Mouse (Mus musculus) embryonic fibroblast, embryonic 13.5 days (primary cell): Measurements from ENCODE around the gene Ankrd33.

ENCODE experiments used
- CTCF ChIP-seq: IDR thresholded peaks from 2 replicates; pipeline ENCODE4 v1.5.1; 2011; ENCODE audit warnings: mild to moderate bottlenecking, control low read depth, low read length, moderate library complexity, borderline replicate concordance; ENCODE audit not compliant: insufficient read depth
- POLR2A ChIP-seq: IDR thresholded peaks from 2 replicates; pipeline ENCODE4 v1.6.1; 2011; ENCODE audit warnings: low read depth, mild to moderate bottlenecking, control low read depth, low read length, moderate library complexity

- TF ChIP-seq CTCF (no peak), POLR2A (no peak)
These were observed 31.1 kb upstream of the Ankrd33 start for GRCm38 (mm10) chr15:101084499-101084898.
